Mouse (Mus musculus) ES-Bruce4 (cell line): ENCODE measurements at regions not wholly inside any gene's neighbourhood (a gene's known extent, or its start where the extent isn't known, plus 50 kb on each side); places are given as distances from the start of the nearest gene placed in this dataset.

Experiments used
- CTCF ChIP-seq: IDR thresholded peaks from one replicate; pipeline ENCODE4 v1.8.1; 2011; ENCODE audit warnings: low read depth, low read length
- EP300 ChIP-seq: IDR thresholded peaks from 2 replicates; pipeline ENCODE4 v1.6.1; 2011; ENCODE audit warnings: low read depth, low read length; ENCODE audit not compliant: insufficient read depth
- POLR2A ChIP-seq: IDR thresholded peaks from one replicate; pipeline ENCODE4 v1.8.1; 2011; ENCODE audit warnings: low read length; ENCODE audit not compliant: insufficient read depth

DNA sequence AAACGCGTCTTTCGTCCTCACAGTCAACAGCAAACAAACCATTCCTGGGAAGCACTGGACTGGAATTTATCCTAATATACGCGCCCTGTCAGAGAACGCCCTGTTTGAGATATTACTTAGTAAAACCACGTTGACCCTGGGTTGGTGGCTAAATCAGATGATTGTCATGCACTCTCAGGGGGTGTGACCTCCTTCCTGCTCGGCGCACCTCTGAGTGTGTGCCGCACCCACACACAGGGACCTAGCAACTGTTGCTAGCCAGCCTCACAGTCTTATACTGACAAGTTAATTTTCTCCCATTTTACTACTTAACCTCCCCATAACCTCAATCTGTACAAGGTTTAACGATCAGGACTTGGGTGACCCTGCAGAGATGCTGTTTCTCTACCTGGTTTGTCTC lies 284.4 kb upstream of the Slc16a7 start:
- no peak for TF ChIP-seq POLR2A
- TF ChIP-seq CTCF = no peak
- no peak for TF ChIP-seq EP300
